10 mouse cellular contexts compared by ENCODE assay signal in the genomic region with DNA sequence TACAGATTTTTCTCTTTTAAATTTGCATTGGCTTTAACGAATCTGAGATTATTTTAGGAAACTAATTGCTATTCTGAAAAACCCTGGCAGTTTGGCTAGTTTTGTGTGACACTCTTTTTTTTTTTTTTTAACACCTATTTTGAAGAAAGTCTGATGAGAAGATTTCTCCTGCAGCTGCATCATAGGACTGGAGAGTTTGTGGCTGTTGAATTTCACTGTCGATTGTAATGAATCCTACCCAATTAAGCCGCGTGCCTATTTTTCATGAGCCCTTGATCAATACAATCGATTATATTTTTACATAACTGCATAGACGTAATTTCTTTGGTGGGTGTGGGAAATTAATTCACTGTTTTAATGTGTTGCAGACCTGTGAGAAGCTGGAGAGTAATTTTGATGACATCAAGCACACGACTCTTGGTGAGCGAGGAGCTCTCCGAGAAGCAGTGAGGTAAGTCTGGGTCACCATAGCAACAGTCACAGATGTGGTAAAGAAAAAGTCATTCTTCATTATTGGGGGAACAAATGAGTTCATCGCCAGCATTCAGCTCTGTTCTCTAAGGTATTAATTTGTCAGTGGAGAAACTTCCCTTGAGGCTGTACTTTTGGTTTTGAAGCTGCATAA.
DNase-seq lines count a peak whose midpoint lies in the region; ATAC-seq lines count a peak whose summit lies in the region.
"Had no signal": no experiment of that assay in that cellular context is flagged by ENCODE, and none has a peak within 500 bp of the region (broad histone marks: within the 10 kb centered on the region; RNA-seq: fewer than 3 reads in every experiment).

No protein-coding gene starts in this region.

- H3K27me3 ChIP-seq in forebrain, embryonic 10.5 days (ENCODE audit: poor library complexity, severe bottlenecking): peaks cover 13% of the 10 kb centered on the region; the same call in 1 of the 2 replicates
- no peaks in the 10 kb centered on the region for H3K27me3 ChIP-seq in neural tube, embryonic 13.5 days
- H3K27me3 ChIP-seq in liver, embryonic 12.5 days (replicated peaks): no peaks in the 10 kb centered on the region
- H3K27me3 ChIP-seq in heart, embryonic 12.5 days (replicated peaks): no peaks in the 10 kb centered on the region
- H3K27me3 ChIP-seq: heart, embryonic 13.5 days had no signal

- H3K4me1 ChIP-seq in forebrain, embryonic 10.5 days: peaks cover 31% of the 10 kb centered on the region
- H3K4me1 ChIP-seq in neural tube, embryonic 13.5 days (replicated peaks): peaks cover 16% of the 10 kb centered on the region
- no peaks in the 10 kb centered on the region for H3K4me1 ChIP-seq in liver, embryonic 12.5 days
- H3K4me1 ChIP-seq in heart, embryonic 12.5 days (replicated peaks): no peaks in the 10 kb centered on the region
- H3K4me1 ChIP-seq: heart, embryonic 13.5 days had no signal

- peak overlapping the region; percentile 29 for H3K4me2 ChIP-seq in neural tube, embryonic 13.5 days
- no peak overlapping the region for H3K4me2 ChIP-seq in liver, embryonic 12.5 days
- no peak overlapping the region for H3K4me2 ChIP-seq in heart, embryonic 12.5 days
- H3K4me2 ChIP-seq: heart, embryonic 13.5 days had no signal

- no peak overlapping the region for H3K9ac ChIP-seq in neural tube, embryonic 13.5 days
- H3K9ac ChIP-seq in liver, embryonic 12.5 days: no peak overlapping the region
- H3K9ac ChIP-seq in heart, embryonic 12.5 days: no peak overlapping the region
- H3K9ac ChIP-seq: heart, embryonic 13.5 days had no signal

- WGBS in forebrain, embryonic 10.5 days: 36% methylated on average over 10 of the region's 10 CpGs
- WGBS in neural tube, embryonic 13.5 days: 36% methylated on average over 10 of the region's 10 CpGs
- WGBS in liver, embryonic 12.5 days (ENCODE audit: insufficient replicate concordance): 67% methylated on average over 10 of the region's 10 CpGs
- WGBS in heart, embryonic 12.5 days: 69% methylated on average over 10 of the region's 10 CpGs

- peak overlapping the region; percentile 28 for H3K4me3 ChIP-seq in forebrain, embryonic 10.5 days
- H3K4me3 ChIP-seq in neural tube, embryonic 13.5 days: no peak overlapping the region
- H3K4me3 ChIP-seq in liver, embryonic 12.5 days: no peak overlapping the region
- H3K4me3 ChIP-seq in heart, embryonic 12.5 days: no peak overlapping the region
- H3K4me3 ChIP-seq: heart, embryonic 13.5 days had no signal

- ATAC-seq in neural tube, embryonic 13.5 days (ENCODE audit: low read depth): peak; percentile 72
- no peak for ATAC-seq in erythroid progenitor cell, adult 5-6 weeks (replicated peaks; ENCODE audit: low FRiP score, poor library complexity, severe bottlenecking)
- no peak for ATAC-seq in liver, embryonic 12.5 days
- no peak for ATAC-seq in heart, embryonic 12.5 days (ENCODE audit: insufficient number of reproducible peaks, low FRiP score)

- H3K27ac ChIP-seq in forebrain, embryonic 10.5 days: 0 out of 2 replicates have a peak overlapping the region, but pooled peaks have one; percentile 11
- H3K27ac ChIP-seq in neural tube, embryonic 13.5 days (replicated peaks): no peak overlapping the region; the same call in 1 of the 2 replicates
- no peak overlapping the region for H3K27ac ChIP-seq in liver, embryonic 12.5 days
- H3K27ac ChIP-seq in heart, embryonic 12.5 days (ENCODE audit: poor library complexity, severe bottlenecking): no peak overlapping the region
- H3K27ac ChIP-seq: heart, embryonic 13.5 days; kidney, postnatal 0 days had no signal

- intact Hi-C loops in left cerebral cortex, postnatal 14 days (cut with DNase I): loop anchor here (10.0 kb wide), 1 partner anchor 239 kb away; no protein-coding TSS in a partner anchor

- DNase-seq in embryo, embryonic 10 days (ENCODE audit: low spot score): peak; percentile 71
- peak; percentile 16 for DNase-seq in forebrain, embryonic 10.5 days (ENCODE audit: extremely low spot score, low spot score)
- DNase-seq in left cerebral cortex, postnatal 14 days (ENCODE audit: low spot score in 2 of 2): peak; percentile 11 to 20
- DNase-seq: liver had no signal

- H3K36me3 ChIP-seq in forebrain, embryonic 10.5 days (replicated peaks): no peaks in the 10 kb centered on the region
- H3K36me3 ChIP-seq in neural tube, embryonic 13.5 days: no peaks in the 10 kb centered on the region
- H3K36me3 ChIP-seq in liver, embryonic 12.5 days: no peaks in the 10 kb centered on the region
- H3K36me3 ChIP-seq in heart, embryonic 12.5 days: no peaks in the 10 kb centered on the region
- H3K36me3 ChIP-seq: heart, embryonic 13.5 days had no signal

- H3K9me3 ChIP-seq in forebrain, embryonic 10.5 days: no peaks in the 10 kb centered on the region
- H3K9me3 ChIP-seq in neural tube, embryonic 13.5 days: no peaks in the 10 kb centered on the region
- H3K9me3 ChIP-seq in liver, embryonic 12.5 days (replicated peaks): no peaks in the 10 kb centered on the region
- H3K9me3 ChIP-seq in heart, embryonic 12.5 days (replicated peaks): no peaks in the 10 kb centered on the region
- H3K9me3 ChIP-seq: heart, embryonic 13.5 days had no signal

Comparison
In these comparisons a context has a peak if more than half of its experiments do, and no peak if none do; other contexts are left out.
1. DNase-seq: peak in every context shown above with its lines; median percentile 71 in embryo, embryonic 10 days; 16 in forebrain, embryonic 10.5 days; 16 in left cerebral cortex, postnatal 14 days.